Mouse (Mus musculus): Measurements from ENCODE around the gene Fbh1. TPM values are rescaled to one million over a fixed set of nuclear protein-coding genes. Genes with fewer than 3 reads are reported as not detected.

Gene Fbh1
- polyA plus RNA-seq, 1 experiment = 53.6 TPM

GRCm38 (mm10) chr2:11776415-11776814 is 967 bp downstream of the Fbh1 start:
- no peak for DNase-seq
- H3K36me3 ChIP-seq (ENCODE audit: control insufficient read depth, insufficient read depth, low read length) = no peaks in the 10 kb centered on the region
- WGBS = 34% methylated on average over 8 of the region's 8 CpGs
- TF ChIP-seq POLR2A (IDR thresholded peaks at IDR 0.05; ENCODE audit: low read depth, low read length) (no peak), CTCF (conservative IDR thresholded peaks at IDR 0.05; ENCODE audit: insufficient read depth, insufficient read length, low read depth, low read length) (no peak)
- H3K4me1 ChIP-seq (ENCODE audit: control insufficient read depth, insufficient read depth, low read length) = peaks cover 16% of the 10 kb centered on the region
- peak overlapping the region; percentile 67 for H3K27ac ChIP-seq (ENCODE audit: insufficient read depth, low read depth, low read length)
- H3K4me3 ChIP-seq (ENCODE audit: insufficient read depth, low read depth, low read length) = peak overlapping the region; percentile 88
- H3K27me3 ChIP-seq (replicated peaks; ENCODE audit: control insufficient read depth, insufficient read depth, low read length) = no peaks in the 10 kb centered on the region

- no peaks in the 10 kb centered on the region for H3K27me3 ChIP-seq (replicated peaks; ENCODE audit: control insufficient read depth, insufficient read depth, low read length)
- peaks cover 16% of the 10 kb centered on the region for H3K4me1 ChIP-seq (ENCODE audit: control insufficient read depth, insufficient read depth, low read length)
- no peaks in the 10 kb centered on the region for H3K36me3 ChIP-seq (ENCODE audit: control insufficient read depth, insufficient read depth, low read length)
- H3K27ac ChIP-seq (ENCODE audit: insufficient read depth, low read depth, low read length) = no peak overlapping the region
- no peak for TF ChIP-seq CTCF (conservative IDR thresholded peaks at IDR 0.05; ENCODE audit: insufficient read depth, insufficient read length, low read depth, low read length)
- TF ChIP-seq POLR2A (IDR thresholded peaks at IDR 0.05; ENCODE audit: low read depth, low read length) = no peak
- WGBS = 77% methylated on average over 5 of the region's 5 CpGs
- H3K4me3 ChIP-seq (ENCODE audit: insufficient read depth, low read depth, low read length) = no peak overlapping the region
- DNase-seq = no peak
Observed at GRCm38 (mm10) chr2:11775121-11775520, 2.3 kb downstream of the Fbh1 start.

GRCm38 (mm10) chr2:11774426-11774825 is 3.0 kb downstream of the Fbh1 start:
- H3K27ac ChIP-seq (ENCODE audit: insufficient read depth, low read depth, low read length) = no peak overlapping the region
- peaks cover 13% of the 10 kb centered on the region for H3K4me1 ChIP-seq (ENCODE audit: control insufficient read depth, insufficient read depth, low read length)
- H3K36me3 ChIP-seq (ENCODE audit: control insufficient read depth, insufficient read depth, low read length) = no peaks in the 10 kb centered on the region
- TF ChIP-seq CTCF (conservative IDR thresholded peaks at IDR 0.05; ENCODE audit: insufficient read depth, insufficient read length, low read depth, low read length) = no peak
- TF ChIP-seq POLR2A (IDR thresholded peaks at IDR 0.05; ENCODE audit: low read depth, low read length) = no peak
- whole genome bisulfite sequencing = 59% methylated on average over 10 of the region's 10 CpGs
- peak; percentile 26 for DNase-seq
- H3K4me3 ChIP-seq (ENCODE audit: insufficient read depth, low read depth, low read length) = no peak overlapping the region
- H3K27me3 ChIP-seq (replicated peaks; ENCODE audit: control insufficient read depth, insufficient read depth, low read length) = no peaks in the 10 kb centered on the region

- Histone ChIP-seq H3K27ac (ENCODE audit: insufficient read depth, low read depth, low read length) (no peak overlapping the region), H3K36me3 (ENCODE audit: control insufficient read depth, insufficient read depth, low read length) (no peaks in the 10 kb centered on the region), H3K4me1 (ENCODE audit: control insufficient read depth, insufficient read depth, low read length) (peaks cover 11% of the 10 kb centered on the region), H3K27me3 (replicated peaks; ENCODE audit: control insufficient read depth, insufficient read depth, low read length) (no peaks in the 10 kb centered on the region), H3K4me3 (ENCODE audit: insufficient read depth, low read depth, low read length) (no peak overlapping the region)
- DNase-seq = no peak
- no peak for TF ChIP-seq POLR2A (IDR thresholded peaks at IDR 0.05; ENCODE audit: low read depth, low read length)
- no peak for TF ChIP-seq CTCF (conservative IDR thresholded peaks at IDR 0.05; ENCODE audit: insufficient read depth, insufficient read length, low read depth, low read length)
- 78% methylated on average over 4 of the region's 4 CpGs for WGBS
Observed at GRCm38 (mm10) chr2:11772401-11772800, 5.0 kb downstream of the Fbh1 start.

GRCm38 (mm10) chr2:11771701-11772100 is 5.7 kb downstream of the Fbh1 start:
- no peak overlapping the region for H3K27ac ChIP-seq (ENCODE audit: insufficient read depth, low read depth, low read length)
- H3K4me3 ChIP-seq (ENCODE audit: insufficient read depth, low read depth, low read length) = no peak overlapping the region
- peaks cover 10% of the 10 kb centered on the region for H3K4me1 ChIP-seq (ENCODE audit: control insufficient read depth, insufficient read depth, low read length)
- H3K27me3 ChIP-seq (replicated peaks; ENCODE audit: control insufficient read depth, insufficient read depth, low read length) = no peaks in the 10 kb centered on the region
- TF ChIP-seq POLR2A (IDR thresholded peaks at IDR 0.05; ENCODE audit: low read depth, low read length) (no peak), CTCF (conservative IDR thresholded peaks at IDR 0.05; ENCODE audit: insufficient read depth, insufficient read length, low read depth, low read length) (no peak)
- peaks cover 1% of the 10 kb centered on the region for H3K36me3 ChIP-seq (ENCODE audit: control insufficient read depth, insufficient read depth, low read length)
- WGBS = 79% methylated on average over 4 of the region's 4 CpGs
- no peak for DNase-seq

- no peak for DNase-seq
Observed at GRCm38 (mm10) chr2:11767161-11767545, 10.2 kb downstream of the Fbh1 start.

GRCm38 (mm10) chr2:11766485-11767160 is 10.8 kb downstream of the Fbh1 start:
- 78% methylated on average over 5 of the region's 5 CpGs for WGBS
- no peak for TF ChIP-seq CTCF (conservative IDR thresholded peaks at IDR 0.05; ENCODE audit: insufficient read depth, insufficient read length, low read depth, low read length)
- no peak for TF ChIP-seq POLR2A (IDR thresholded peaks at IDR 0.05; ENCODE audit: low read depth, low read length)
- Histone ChIP-seq H3K27me3 (replicated peaks; ENCODE audit: control insufficient read depth, insufficient read depth, low read length) (no peaks in the 10 kb centered on the region), H3K36me3 (ENCODE audit: control insufficient read depth, insufficient read depth, low read length) (peaks cover 4% of the 10 kb centered on the region), H3K4me1 (ENCODE audit: control insufficient read depth, insufficient read depth, low read length) (no peaks in the 10 kb centered on the region), H3K27ac (ENCODE audit: insufficient read depth, low read depth, low read length) (no peak overlapping the region), H3K4me3 (ENCODE audit: insufficient read depth, low read depth, low read length) (no peak overlapping the region)
- no peak for DNase-seq

More at GRCm38 (mm10) chr2:11767161-11767545, 10.2 kb downstream of the Fbh1 start:
- WGBS = 83% methylated on average over 10 of the region's 10 CpGs
- Histone ChIP-seq H3K27me3 (replicated peaks; ENCODE audit: control insufficient read depth, insufficient read depth, low read length) (no peaks in the 10 kb centered on the region), H3K36me3 (ENCODE audit: control insufficient read depth, insufficient read depth, low read length) (peaks cover 4% of the 10 kb centered on the region), H3K27ac (ENCODE audit: insufficient read depth, low read depth, low read length) (no peak overlapping the region), H3K4me3 (ENCODE audit: insufficient read depth, low read depth, low read length) (no peak overlapping the region), H3K4me1 (ENCODE audit: control insufficient read depth, insufficient read depth, low read length) (no peaks in the 10 kb centered on the region; the same call in 1 of the 2 replicates)
- TF ChIP-seq POLR2A (IDR thresholded peaks at IDR 0.05; ENCODE audit: low read depth, low read length) = no peak
- no peak for TF ChIP-seq CTCF (conservative IDR thresholded peaks at IDR 0.05; ENCODE audit: insufficient read depth, insufficient read length, low read depth, low read length)
